17 mouse cellular contexts compared by ENCODE assay signal in the genomic region with DNA sequence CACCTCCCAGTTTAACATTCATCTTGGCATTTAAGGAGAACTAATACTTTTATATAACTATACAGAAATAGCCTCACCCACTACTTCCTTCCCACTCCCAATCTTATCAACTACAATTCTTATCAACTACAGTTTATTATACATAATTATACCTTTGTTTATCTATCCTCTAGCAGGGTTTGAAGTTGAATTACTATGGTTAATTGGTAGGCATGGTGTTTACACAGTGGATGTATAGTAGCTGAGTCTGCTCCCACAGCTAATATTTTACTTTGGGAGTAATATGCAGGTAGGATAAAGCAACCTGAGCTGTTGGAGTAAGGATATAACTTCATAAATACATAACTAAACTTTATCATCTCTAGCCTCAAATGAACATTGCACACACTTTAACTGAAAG.
"Had no signal": no experiment of that assay in that cellular context is flagged by ENCODE, and none has a peak within 500 bp of the region (broad histone marks: within the 10 kb centered on the region; RNA-seq: fewer than 3 reads in every experiment).

No protein-coding gene starts in this region.

- H3K4me2 ChIP-seq: neural tube, embryonic 12.5 days; neural tube, embryonic 13.5 days; neural tube, embryonic 15.5 days; stomach, embryonic 15.5 days had no signal

- H3K9me3 ChIP-seq: neural tube, embryonic 12.5 days; neural tube, embryonic 13.5 days; neural tube, embryonic 15.5 days; stomach, embryonic 15.5 days had no signal

- DNase-seq: retina, postnatal 1 day; right cerebral cortex, adult 18-20 months; right cerebral cortex, postnatal 14 days; right cerebral cortex, postnatal 25 days; right cerebral cortex, postnatal 4 days; spleen, adult 18-20 months; thymus, adult 18-20 months; thymus, adult 2 months; thymus, postnatal 14 days; thymus, postnatal 25 days; thymus, postnatal 36 days; thymus, postnatal 4 days had no signal

- H3K36me3 ChIP-seq: neural tube, embryonic 12.5 days; neural tube, embryonic 13.5 days; neural tube, embryonic 15.5 days; stomach, embryonic 15.5 days had no signal

- H3K27me3 ChIP-seq: neural tube, embryonic 12.5 days; neural tube, embryonic 13.5 days; neural tube, embryonic 15.5 days; stomach, embryonic 15.5 days had no signal

- H3K4me3 ChIP-seq: neural tube, embryonic 12.5 days; neural tube, embryonic 13.5 days; neural tube, embryonic 15.5 days; stomach, embryonic 15.5 days had no signal

- H3K4me1 ChIP-seq: neural tube, embryonic 12.5 days; neural tube, embryonic 13.5 days; neural tube, embryonic 15.5 days; stomach, embryonic 15.5 days had no signal

- H3K9ac ChIP-seq: neural tube, embryonic 12.5 days; neural tube, embryonic 13.5 days; neural tube, embryonic 15.5 days; stomach, embryonic 15.5 days had no signal

- H3K27ac ChIP-seq: neural tube, embryonic 12.5 days; neural tube, embryonic 13.5 days; neural tube, embryonic 15.5 days; stomach, embryonic 15.5 days; stomach, postnatal 0 days had no signal
